Mouse (Mus musculus): ENCODE results near the gene Dnajc17. TPM values are rescaled to one million over a fixed set of nuclear protein-coding genes. Genes with fewer than 3 reads are reported as not detected.

Dnajc17 gene
- polyA plus RNA-seq, 1 experiment from 2014 or later, result 24.5 TPM

DNA sequence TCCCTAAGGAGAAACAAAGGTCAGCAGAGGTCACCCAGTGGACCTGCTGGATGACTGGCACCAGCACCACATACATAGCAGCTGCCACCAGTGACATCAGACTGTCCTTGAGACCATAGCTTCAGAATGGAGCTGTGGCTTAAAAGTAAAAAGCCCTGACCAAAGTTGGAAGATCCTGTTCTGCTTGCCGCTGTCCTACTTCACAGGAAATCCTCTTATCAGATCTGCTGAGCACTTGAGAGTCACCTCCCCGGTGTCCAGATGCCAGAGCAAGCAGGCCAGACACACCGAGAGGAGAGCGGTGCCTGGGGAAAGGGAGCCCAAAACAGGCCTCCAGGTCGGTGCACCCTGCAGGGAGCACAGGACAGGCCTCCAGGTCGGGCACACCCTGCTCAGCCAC is 56.3 kb downstream of the Dnajc17 start:
- H3K27ac ChIP-seq (replicated peaks), result no peak overlapping the region
- no peaks in the 10 kb centered on the region for H3K27me3 ChIP-seq (ENCODE audit: low read depth, poor library complexity, severe bottlenecking)
- H3K36me3 ChIP-seq, result peaks cover 79% of the 10 kb centered on the region
- no peaks in the 10 kb centered on the region for H3K9me3 ChIP-seq (replicated peaks)
- 92% methylated on average over 6 of the region's 6 CpGs for WGBS
- no peak overlapping the region for H3K4me3 ChIP-seq
- peaks cover 16% of the 10 kb centered on the region for H3K4me1 ChIP-seq
- no peak for DNase-seq (ENCODE audit: low spot score)

DNA sequence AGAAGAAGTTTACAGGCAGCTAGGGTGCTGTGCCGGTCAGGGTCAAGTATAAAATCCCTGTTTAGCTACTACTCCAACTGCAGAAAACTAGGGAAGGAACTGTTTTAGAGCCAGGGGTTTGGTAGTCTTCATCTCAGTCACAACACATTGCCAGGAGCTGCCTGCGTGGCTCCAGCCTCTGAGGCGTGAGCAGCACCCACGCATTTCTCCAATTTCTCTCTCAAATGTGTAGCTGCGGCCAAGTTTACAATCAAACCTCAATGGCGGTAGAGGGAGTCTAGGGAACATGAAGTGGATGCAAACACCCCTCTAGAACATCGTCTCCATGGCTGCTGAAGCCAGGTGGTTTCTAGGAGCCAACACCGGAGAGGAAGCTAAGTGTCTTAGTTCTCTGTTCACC is 60.8 kb downstream of the Dnajc17 start:
- H3K27ac ChIP-seq (replicated peaks), result no peak overlapping the region
- 95% methylated on average over 8 of the region's 8 CpGs for WGBS
- H3K4me3 ChIP-seq, result no peak overlapping the region
- no peaks in the 10 kb centered on the region for H3K27me3 ChIP-seq (ENCODE audit: low read depth, poor library complexity, severe bottlenecking)
- peaks cover 4% of the 10 kb centered on the region; the same call in 1 of the 2 replicates for H3K9me3 ChIP-seq (replicated peaks)
- DNase-seq (ENCODE audit: low spot score), result no peak
- peaks cover 97% of the 10 kb centered on the region for H3K36me3 ChIP-seq
- no peaks in the 10 kb centered on the region for H3K4me1 ChIP-seq

DNA sequence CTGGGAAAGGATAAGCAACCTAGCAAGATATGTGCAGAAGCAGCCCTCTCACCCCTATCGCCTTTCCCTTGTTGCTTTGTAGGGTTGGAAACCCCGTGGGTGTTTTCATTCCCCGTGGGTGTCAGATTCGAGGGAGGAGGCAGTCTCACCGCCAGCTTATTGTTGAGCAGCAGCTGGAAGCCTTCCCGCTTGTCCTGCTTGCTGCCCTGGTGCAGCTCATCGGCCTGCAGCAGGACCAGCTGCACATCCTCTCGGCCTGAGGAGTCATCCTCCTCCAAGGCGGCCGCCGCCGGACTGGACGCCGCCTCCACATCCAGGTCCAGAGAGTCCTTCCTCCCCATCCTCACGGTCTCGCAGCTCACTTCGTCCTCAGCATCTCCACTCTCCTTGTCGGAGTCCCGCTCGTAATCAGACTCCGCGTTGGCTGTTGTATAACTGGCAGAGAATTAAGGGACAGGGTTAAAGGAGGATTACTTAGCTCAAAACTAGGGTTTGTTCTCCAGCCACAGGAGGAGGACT is 61.4 kb downstream of the Dnajc17 start:
- WGBS, result 86% methylated on average over 22 of the region's 22 CpGs
- Histone ChIP-seq H3K9me3 (replicated peaks) (peaks cover 4% of the 10 kb centered on the region; the same call in 1 of the 2 replicates), H3K27me3 (ENCODE audit: low read depth, poor library complexity, severe bottlenecking) (no peaks in the 10 kb centered on the region), H3K4me1 (no peaks in the 10 kb centered on the region), H3K27ac (replicated peaks) (no peak overlapping the region), H3K4me3 (no peak overlapping the region), H3K36me3 (peaks cover 97% of the 10 kb centered on the region)
- no peak for DNase-seq (ENCODE audit: low spot score)

DNA sequence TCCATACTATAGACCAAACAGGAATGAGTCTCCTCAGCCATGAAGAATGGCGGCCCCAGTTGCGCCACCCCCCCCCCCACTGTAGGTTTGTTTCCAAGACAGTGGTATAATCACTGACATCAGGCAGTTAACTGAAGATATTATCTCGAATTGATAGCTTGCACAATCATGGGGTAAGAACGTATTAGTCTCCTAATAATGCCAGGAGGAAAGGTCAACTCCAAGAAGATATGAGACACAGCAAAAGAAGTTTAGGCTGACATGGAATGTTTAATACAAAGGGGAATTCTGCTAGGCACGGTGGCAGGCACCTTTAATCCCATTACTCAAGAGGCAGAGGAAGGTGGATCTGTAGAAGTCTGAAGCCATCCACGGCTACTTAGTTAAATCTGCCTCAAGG is 62.2 kb downstream of the Dnajc17 start:
- H3K9me3 ChIP-seq (replicated peaks), result peaks cover 4% of the 10 kb centered on the region; the same call in 1 of the 2 replicates
- H3K4me3 ChIP-seq, result no peak overlapping the region
- H3K27ac ChIP-seq (replicated peaks), result no peak overlapping the region
- no peaks in the 10 kb centered on the region for H3K27me3 ChIP-seq (ENCODE audit: low read depth, poor library complexity, severe bottlenecking)
- H3K4me1 ChIP-seq, result no peaks in the 10 kb centered on the region
- H3K36me3 ChIP-seq, result peaks cover 97% of the 10 kb centered on the region
- 84% methylated on average over 6 of the region's 6 CpGs for WGBS
- no peak for DNase-seq (ENCODE audit: low spot score)

DNA sequence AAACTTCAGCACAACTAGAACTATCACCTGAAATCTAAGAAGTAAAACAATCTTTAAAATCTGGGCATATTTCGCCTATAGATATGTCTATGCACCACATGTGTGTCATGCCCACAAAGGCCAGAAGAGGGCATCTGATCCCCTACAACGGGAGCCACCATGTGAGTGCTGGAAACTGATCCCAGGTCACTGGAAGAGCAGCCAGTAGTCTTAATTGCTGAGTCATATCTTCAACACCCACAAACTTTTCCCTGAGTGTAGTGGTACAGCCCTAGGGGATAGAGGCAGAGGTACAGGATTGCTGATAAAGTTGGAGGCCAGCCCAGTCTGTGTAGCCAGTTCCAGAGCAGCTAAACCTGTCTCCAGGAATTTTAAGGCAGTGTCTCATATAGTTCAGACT is 63.4 kb downstream of the Dnajc17 start:
- no peak for DNase-seq (ENCODE audit: low spot score)
- H3K36me3 ChIP-seq, result peaks cover 97% of the 10 kb centered on the region
- no peak overlapping the region for H3K4me3 ChIP-seq
- no peaks in the 10 kb centered on the region for H3K4me1 ChIP-seq
- 91% methylated on average over 2 of the region's 2 CpGs for WGBS
- peaks cover 4% of the 10 kb centered on the region; the same call in 1 of the 2 replicates for H3K9me3 ChIP-seq (replicated peaks)
- no peak overlapping the region for H3K27ac ChIP-seq (replicated peaks)
- no peaks in the 10 kb centered on the region for H3K27me3 ChIP-seq (ENCODE audit: low read depth, poor library complexity, severe bottlenecking)

DNA sequence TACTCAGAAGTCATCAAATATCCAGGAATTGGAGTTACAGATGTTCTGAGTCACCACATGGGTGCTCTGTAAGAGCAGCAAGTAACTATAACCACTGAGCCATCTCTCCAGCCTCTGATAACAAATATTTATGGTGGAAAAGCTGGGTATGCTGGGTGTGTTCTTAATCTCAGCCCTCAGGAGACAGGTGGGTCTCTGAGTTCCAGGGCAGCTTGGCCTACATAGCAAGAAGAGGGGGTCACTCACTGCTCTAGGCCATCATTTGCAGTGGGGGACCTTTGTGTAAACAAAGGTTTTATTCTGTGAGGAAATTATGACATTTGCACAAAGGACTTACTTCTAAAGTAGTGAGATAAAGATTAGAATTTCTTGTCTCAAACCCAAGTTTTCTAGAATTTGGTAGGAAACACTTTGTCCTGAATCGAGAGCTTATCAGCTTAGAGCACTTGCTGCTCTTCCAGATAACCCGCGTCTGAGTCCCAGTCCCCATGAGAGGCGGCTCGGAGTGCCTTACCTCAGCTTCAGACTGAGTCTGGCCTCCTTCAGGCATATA is 72.2 kb downstream of the Dnajc17 start:
- Histone ChIP-seq H3K36me3 (peaks cover 100% of the 10 kb centered on the region), H3K4me1 (no peaks in the 10 kb centered on the region), H3K9me3 (replicated peaks) (no peaks in the 10 kb centered on the region), H3K27ac (replicated peaks) (no peak overlapping the region), H3K27me3 (ENCODE audit: low read depth, poor library complexity, severe bottlenecking) (no peaks in the 10 kb centered on the region), H3K4me3 (no peak overlapping the region)
- 95% methylated on average over 5 of the region's 5 CpGs for WGBS
- no peak for DNase-seq (ENCODE audit: low spot score)

Other genes starting within 250 kb of the Dnajc17 start
- gene Ccdc32, start 179.4 kb downstream of the Dnajc17 start, polyA plus RNA-seq (2016; fragmentation: Nextera tagmentation; extraction: Ambion mirVana), result 21.9 and 22.4 TPM in 2 replicates
- 7.0 and 7.9 TPM in 2 replicates for gene Rpusd2, start 174.0 kb downstream of the Dnajc17 start, polyA plus RNA-seq (2016; fragmentation: Nextera tagmentation; extraction: Ambion mirVana)
- gene Knl1, start 161.7 kb downstream of the Dnajc17 start, polyA plus RNA-seq (2016; fragmentation: Nextera tagmentation; extraction: Ambion mirVana), result 63.9 and 68.4 TPM in 2 replicates
- gene Rad51, start 96.0 kb downstream of the Dnajc17 start, polyA plus RNA-seq (2016; fragmentation: Nextera tagmentation; extraction: Ambion mirVana), result 95.6 and 97.9 TPM in 2 replicates
- gene Rmdn3, start 51.8 kb downstream of the Dnajc17 start, polyA plus RNA-seq (2016; fragmentation: Nextera tagmentation; extraction: Ambion mirVana), result 47.4 and 49.9 TPM in 2 replicates
- gene Gchfr, start 41.0 kb downstream of the Dnajc17 start, polyA plus RNA-seq (2016; fragmentation: Nextera tagmentation; extraction: Ambion mirVana), result 2.7 and 3.2 TPM in 2 replicates
- gene Gm14137, start 34.3 kb downstream of the Dnajc17 start, polyA plus RNA-seq (2016; fragmentation: Nextera tagmentation; extraction: Ambion mirVana), result 0.72 and 1.1 TPM in 2 replicates
- 56.1 and 57.4 TPM in 2 replicates for gene Zfyve19, start 178 bp downstream of the Dnajc17 start, polyA plus RNA-seq (2016; fragmentation: Nextera tagmentation; extraction: Ambion mirVana)
- gene Ppp1r14d, start 21.1 kb upstream of the Dnajc17 start, polyA plus RNA-seq (2016; fragmentation: Nextera tagmentation; extraction: Ambion mirVana), result not detected in 2 replicates
- 1.9 and 2.4 TPM in 2 replicates for gene Spint1, start 28.6 kb upstream of the Dnajc17 start, polyA plus RNA-seq (2016; fragmentation: Nextera tagmentation; extraction: Ambion mirVana)
- 0.83 and 1.9 TPM in 2 replicates for gene Rhov, start 62.5 kb upstream of the Dnajc17 start, polyA plus RNA-seq (2016; fragmentation: Nextera tagmentation; extraction: Ambion mirVana)
- gene Vps18, start 79.9 kb upstream of the Dnajc17 start, polyA plus RNA-seq (2016; fragmentation: Nextera tagmentation; extraction: Ambion mirVana), result 23.1 and 27.5 TPM in 2 replicates
- 5.7 TPM in 2 replicates for gene Dll4, start 117.0 kb upstream of the Dnajc17 start, polyA plus RNA-seq (2016; fragmentation: Nextera tagmentation; extraction: Ambion mirVana)
- 0.78 and 0.95 TPM in 2 replicates for gene Chac1, start 142.4 kb upstream of the Dnajc17 start, polyA plus RNA-seq (2016; fragmentation: Nextera tagmentation; extraction: Ambion mirVana)